Mouse (Mus musculus) embryonic facial prominence, embryonic 15.5 days (tissue): Measurements from ENCODE around the gene Muc20. TPM values are rescaled to one million over a fixed set of nuclear protein-coding genes. Genes with fewer than 3 reads are reported as not detected.

Experiments used
- ATAC-seq: fragments of 200-750 bp; cut with Nextera tagmentation; 2 replicates; pipeline ENCODE4 v1.8.0; 2017; ENCODE audit warnings: low read depth, moderate TSS enrichment; ENCODE audit not compliant: insufficient number of reproducible peaks, low FRiP score, low TSS enrichment
- H3K27ac ChIP-seq: fragments of 300-500 bp; sonication (generic); replicated peaks from 2 replicates; pipeline ENCODE4 v1.5.1; 2015; ENCODE audit warnings: mild to moderate bottlenecking, inconsistent platforms
- H3K27me3 ChIP-seq: fragments of 300-500 bp; sonication (generic); 2 replicates; pipeline ENCODE4 v1.6.1; 2015; ENCODE audit warnings: inconsistent platforms
- H3K36me3 ChIP-seq: fragments of 300-500 bp; sonication (generic); 2 replicates; pipeline ENCODE4 v1.6.1; 2015; ENCODE audit warnings: mild to moderate bottlenecking, inconsistent platforms
- H3K4me1 ChIP-seq: fragments of 300-500 bp; sonication (generic); 2 replicates; pipeline ENCODE4 v1.6.1; 2015; ENCODE audit warnings: inconsistent platforms
- H3K4me2 ChIP-seq: fragments of 300-500 bp; sonication (generic); replicated peaks from 2 replicates; pipeline ENCODE4 v1.6.1; 2015; ENCODE audit warnings: mild to moderate bottlenecking, inconsistent platforms
- H3K4me3 ChIP-seq: fragments of 300-500 bp; sonication (generic); replicated peaks from 2 replicates; pipeline ENCODE4 v1.5.1; 2015; ENCODE audit warnings: mild to moderate bottlenecking, inconsistent platforms
- H3K9ac ChIP-seq: fragments of 300-500 bp; sonication (generic); 2 replicates; pipeline ENCODE4 v1.6.1; 2015; ENCODE audit warnings: inconsistent platforms
- H3K9me3 ChIP-seq: fragments of 300-500 bp; sonication (generic); replicated peaks from 2 replicates; pipeline ENCODE4 v1.6.1; 2016; ENCODE audit warnings: inconsistent platforms
- WGBS: fragments of 180-500 bp; shearing (Covaris S2); methylation state at CpG from one replicate; pipeline ENCODE4 v1.1.7; 2015; 5-methylcytosine and 5-hydroxymethylcytosine counted together
- polyA plus RNA-seq: library from polyadenylated mRNA; unstranded; fragments of >200 nt; fragmentation: Nextera tagmentation; extraction: Ambion mirVana; gene quantifications from 2 replicates; pipeline ENCODE4 v1.2.1, GENCODE M21; 2015

Gene Muc20
- 0.55 and 1.2 TPM in 2 replicates for polyA plus RNA-seq

- Histone ChIP-seq H3K9me3 (no peaks in the 10 kb centered on the region), H3K4me2 (no peak within 1 kb of the TSS), H3K9ac (no peak within 1 kb of the TSS), H3K27ac (no peak within 1 kb of the TSS), H3K27me3 (no peaks in the 10 kb centered on the region), H3K4me3 (no peak within 1 kb of the TSS), H3K4me1 (0 out of 2 replicates have a peak, but pooled peaks cover 4% of the 10 kb centered on the region), H3K36me3 (no peaks in the 10 kb centered on the region)
- WGBS = 80% methylated on average over 3 of the region's 3 CpGs
- no peak for ATAC-seq
These were observed at the start of gene Muc20 for GRCm38 (mm10) chr16:32797426-32797689. Gene Muc20, minus strand, starts transcription at chr16:32797435.

- Histone ChIP-seq H3K27me3 (no peaks in the 10 kb centered on the region), H3K4me1 (no peaks in the 10 kb centered on the region), H3K9ac (no peak overlapping the region), H3K4me2 (no peak overlapping the region), H3K27ac (no peak overlapping the region), H3K36me3 (peaks cover 49% of the 10 kb centered on the region), H3K9me3 (no peaks in the 10 kb centered on the region), H3K4me3 (no peak overlapping the region)
- WGBS = 84% methylated on average over 4 of the region's 4 CpGs
- no peak for ATAC-seq
These were observed 34.3 kb upstream of the Muc20 start for GRCm38 (mm10) chr16:32831501-32831900.

- 88% methylated on average over 11 of the region's 11 CpGs for WGBS
- Histone ChIP-seq H3K4me2 (no peak overlapping the region), H3K36me3 (peaks cover 55% of the 10 kb centered on the region), H3K4me1 (no peaks in the 10 kb centered on the region), H3K4me3 (no peak overlapping the region), H3K27me3 (no peaks in the 10 kb centered on the region), H3K27ac (no peak overlapping the region), H3K9me3 (no peaks in the 10 kb centered on the region), H3K9ac (no peak overlapping the region)
- no peak for ATAC-seq
These were observed 31.9 kb upstream of the Muc20 start for GRCm38 (mm10) chr16:32829104-32829503.

DNA sequence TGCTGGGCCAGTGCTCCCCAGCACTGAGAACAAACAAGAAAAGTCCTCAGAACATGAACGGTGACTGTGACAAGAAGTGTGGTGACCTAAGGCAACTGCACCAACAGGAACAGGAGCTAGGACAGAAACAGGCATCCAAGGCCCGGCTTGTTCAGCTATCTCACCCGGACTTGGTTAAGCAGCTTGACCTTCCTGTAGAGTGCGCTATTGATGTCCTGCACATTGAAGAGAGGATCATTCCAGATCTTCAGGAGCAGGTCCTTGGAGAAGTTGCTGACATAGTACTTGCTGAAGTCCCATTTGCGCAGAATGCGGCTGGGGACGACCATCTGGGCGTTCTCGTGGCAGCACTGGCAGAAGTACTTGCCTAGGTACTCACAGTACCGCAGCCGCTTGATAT is 29.3 kb upstream of the Muc20 start:
- Histone ChIP-seq H3K27me3 (no peaks in the 10 kb centered on the region), H3K9ac (no peak overlapping the region), H3K36me3 (peaks cover 61% of the 10 kb centered on the region), H3K4me1 (no peaks in the 10 kb centered on the region), H3K9me3 (no peaks in the 10 kb centered on the region), H3K4me3 (no peak overlapping the region), H3K4me2 (no peak overlapping the region), H3K27ac (no peak overlapping the region)
- 94% methylated on average over 11 of the region's 11 CpGs for WGBS
- no peak for ATAC-seq

- WGBS = 67% methylated on average over 12 of the region's 12 CpGs
These were observed 28.1 kb upstream of the Muc20 start for GRCm38 (mm10) chr16:32825380-32825779.

DNA sequence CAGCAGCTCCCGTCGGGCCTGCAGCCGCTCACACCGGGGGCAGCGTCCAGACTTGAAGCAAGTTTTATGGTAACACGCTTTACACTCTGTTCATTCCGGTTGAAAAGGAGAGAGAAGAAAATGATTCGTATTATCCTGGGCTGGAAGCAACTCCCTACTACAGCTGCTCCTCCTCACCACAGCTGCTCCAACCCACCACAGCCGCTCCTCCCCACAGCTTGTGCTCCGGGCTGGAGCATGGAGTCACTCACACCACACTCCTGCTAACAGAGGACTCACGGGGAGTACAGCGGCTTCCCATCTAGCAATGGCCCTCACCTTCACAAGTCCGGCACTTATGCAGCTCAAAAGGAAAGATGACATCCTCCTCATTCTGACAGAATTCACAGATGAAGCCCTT is 26.8 kb upstream of the Muc20 start:
- no peak for ATAC-seq
- Histone ChIP-seq H3K36me3 (peaks cover 61% of the 10 kb centered on the region), H3K4me2 (no peak overlapping the region)

More at GRCm38 (mm10) chr16:32825380-32825779, 28.1 kb upstream of the Muc20 start:
- H3K9me3 ChIP-seq = no peaks in the 10 kb centered on the region
- no peaks in the 10 kb centered on the region for H3K4me1 ChIP-seq
- ATAC-seq = no peak
- H3K4me3 ChIP-seq = no peak overlapping the region
- H3K4me2 ChIP-seq = no peak overlapping the region
- peaks cover 61% of the 10 kb centered on the region for H3K36me3 ChIP-seq
- no peak overlapping the region for H3K27ac ChIP-seq
- H3K27me3 ChIP-seq = no peaks in the 10 kb centered on the region
- H3K9ac ChIP-seq = no peak overlapping the region

GRCm38 (mm10) chr16:32823487-32823886 is 26.3 kb upstream of the Muc20 start:
- Histone ChIP-seq H3K9ac (no peak overlapping the region), H3K9me3 (no peaks in the 10 kb centered on the region), H3K4me3 (no peak overlapping the region), H3K4me2 (no peak overlapping the region), H3K27ac (no peak overlapping the region), H3K4me1 (no peaks in the 10 kb centered on the region), H3K27me3 (no peaks in the 10 kb centered on the region), H3K36me3 (peaks cover 58% of the 10 kb centered on the region)
- no peak for ATAC-seq
- WGBS = 84% methylated on average over 8 of the region's 8 CpGs

More for the DNA sequence above, 26.8 kb upstream of the Muc20 start:
- Histone ChIP-seq H3K27ac (no peak overlapping the region), H3K27me3 (no peaks in the 10 kb centered on the region), H3K9me3 (no peaks in the 10 kb centered on the region), H3K4me1 (no peaks in the 10 kb centered on the region), H3K4me3 (no peak overlapping the region), H3K9ac (no peak overlapping the region)
- WGBS = 90% methylated on average over 13 of the region's 13 CpGs

DNA sequence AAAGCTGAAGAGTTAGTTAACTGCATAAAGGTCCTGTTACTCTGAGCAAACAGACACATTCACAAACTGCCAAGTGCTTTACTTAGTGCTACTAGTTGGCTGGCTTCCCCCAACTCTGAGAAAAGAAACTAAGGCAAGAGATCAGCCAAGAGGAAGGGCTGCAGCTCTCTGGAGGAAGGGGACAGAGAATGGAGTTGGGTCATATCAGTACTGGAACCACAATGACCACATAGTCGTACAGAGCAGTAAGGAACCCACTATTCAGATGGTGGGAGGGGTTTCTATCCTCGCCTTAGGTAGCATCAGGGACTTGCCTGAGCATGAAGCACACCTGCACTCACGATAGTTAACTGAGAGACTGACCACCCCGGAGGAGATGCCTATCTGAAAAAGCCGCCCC is 25.6 kb upstream of the Muc20 start:
- no peak for ATAC-seq
- Histone ChIP-seq H3K36me3 (peaks cover 53% of the 10 kb centered on the region), H3K4me3 (no peak overlapping the region), H3K9ac (no peak overlapping the region), H3K27ac (no peak overlapping the region), H3K4me1 (no peaks in the 10 kb centered on the region), H3K9me3 (no peaks in the 10 kb centered on the region), H3K4me2 (no peak overlapping the region), H3K27me3 (no peaks in the 10 kb centered on the region)
- WGBS = 73% methylated on average over 5 of the region's 5 CpGs

- Histone ChIP-seq H3K36me3 (peaks cover 48% of the 10 kb centered on the region), H3K27ac (no peak overlapping the region), H3K27me3 (no peaks in the 10 kb centered on the region), H3K9me3 (no peaks in the 10 kb centered on the region), H3K4me1 (no peaks in the 10 kb centered on the region), H3K4me2 (no peak overlapping the region), H3K4me3 (no peak overlapping the region), H3K9ac (no peak overlapping the region)
- whole genome bisulfite sequencing = 73% methylated on average over 6 of the region's 6 CpGs
- ATAC-seq = no peak
These were observed 25.2 kb upstream of the Muc20 start for GRCm38 (mm10) chr16:32822450-32822827.

DNA sequence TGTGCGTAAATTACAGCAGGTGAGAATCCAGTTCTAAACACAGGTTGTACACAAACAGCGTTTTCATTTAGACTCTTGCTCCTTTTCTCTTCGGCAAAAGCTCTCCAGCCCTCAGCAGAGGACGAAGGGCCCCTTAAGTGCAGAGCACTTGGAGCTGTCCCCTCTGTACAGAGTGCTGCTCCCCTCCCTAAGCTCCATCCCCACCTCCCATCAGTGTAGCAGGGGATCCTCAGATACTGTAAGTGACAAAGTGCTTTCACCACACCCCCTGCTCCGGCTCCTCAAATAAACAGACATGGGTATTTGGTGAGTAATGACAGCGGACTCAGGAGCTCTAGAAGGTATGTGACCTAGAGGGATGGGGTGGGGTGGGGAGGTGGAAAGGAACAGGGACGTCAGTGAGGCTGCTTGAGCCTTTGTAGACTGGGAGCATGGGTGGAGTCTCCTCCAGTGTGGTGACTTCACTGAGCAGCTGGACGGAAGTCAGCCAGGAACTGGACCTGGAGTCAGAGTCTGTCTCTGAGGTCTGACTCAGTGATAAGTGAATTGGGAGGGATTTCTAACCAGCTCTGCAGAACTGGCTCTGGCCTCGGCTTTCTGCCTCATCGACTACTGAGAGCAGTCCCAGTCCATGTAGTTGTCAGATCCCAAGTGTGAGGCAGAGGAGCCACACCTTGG is 24.7 kb upstream of the Muc20 start:
- H3K9ac ChIP-seq = no peak overlapping the region
- no peak overlapping the region for H3K4me2 ChIP-seq
- no peak overlapping the region for H3K4me3 ChIP-seq
- no peaks in the 10 kb centered on the region for H3K9me3 ChIP-seq
- 58% methylated on average over 10 of the region's 10 CpGs for WGBS
- H3K4me1 ChIP-seq = no peaks in the 10 kb centered on the region
- H3K27ac ChIP-seq = no peak overlapping the region
- no peaks in the 10 kb centered on the region for H3K27me3 ChIP-seq
- ATAC-seq = no peak
- H3K36me3 ChIP-seq = peaks cover 44% of the 10 kb centered on the region

DNA sequence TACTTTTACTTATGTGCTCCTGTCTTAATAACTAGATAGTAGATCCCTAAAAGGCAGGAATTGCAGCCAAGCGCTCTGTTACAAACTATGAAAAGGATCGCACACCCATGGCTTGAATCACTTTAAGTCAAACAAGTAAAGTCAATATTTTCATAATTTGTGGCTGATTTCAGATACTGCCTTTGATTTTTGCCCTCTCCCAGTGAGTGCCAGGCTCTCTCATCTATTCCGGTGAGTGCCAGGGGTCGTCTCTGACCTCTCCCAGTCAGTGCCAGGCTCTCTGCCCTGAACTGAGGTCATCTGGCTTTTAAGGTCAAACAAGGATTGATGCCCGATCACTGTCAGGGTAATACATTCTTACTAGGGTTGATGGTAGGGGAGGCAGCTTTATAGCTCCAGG is 21.2 kb upstream of the Muc20 start:
- WGBS = 91% methylated on average over 5 of the region's 5 CpGs
- no peak overlapping the region for H3K27ac ChIP-seq
- no peak overlapping the region for H3K9ac ChIP-seq
- no peak overlapping the region for H3K4me3 ChIP-seq
- peaks cover 12% of the 10 kb centered on the region for H3K4me1 ChIP-seq
- no peak overlapping the region for H3K4me2 ChIP-seq
- ATAC-seq = no peak
- no peaks in the 10 kb centered on the region for H3K9me3 ChIP-seq
- H3K27me3 ChIP-seq = no peaks in the 10 kb centered on the region
- peaks cover 11% of the 10 kb centered on the region for H3K36me3 ChIP-seq

- WGBS = 85% methylated on average over 4 of the region's 4 CpGs
- Histone ChIP-seq H3K4me1 (peaks cover 12% of the 10 kb centered on the region), H3K4me3 (no peak overlapping the region), H3K9ac (no peak overlapping the region), H3K27me3 (no peaks in the 10 kb centered on the region), H3K36me3 (peaks cover 6% of the 10 kb centered on the region; the same call in 1 of the 2 replicates), H3K27ac (no peak overlapping the region), H3K4me2 (no peak overlapping the region), H3K9me3 (no peaks in the 10 kb centered on the region)
- no peak for ATAC-seq
These were observed 20.8 kb upstream of the Muc20 start for GRCm38 (mm10) chr16:32818036-32818435.
